Mouse (Mus musculus) CH12.LX (cell line): ENCODE measurements around the gene Ucn2. TPM values are rescaled to one million over a fixed set of nuclear protein-coding genes. Genes with fewer than 3 reads are reported as not detected.

ENCODE experiments used
- DNase-seq: peaks from one replicate; pipeline ENCODE4 v3.0.0-alpha.2; 2013; ENCODE audit errors: extremely low read depth
- H3K27ac ChIP-seq: 2 replicates; pipeline ENCODE4 v1.5.1; 2012; ENCODE audit warnings: low read depth, mild to moderate bottlenecking, control low read depth, moderate library complexity; ENCODE audit not compliant: insufficient read depth
- H3K27me3 ChIP-seq: replicated peaks from 2 replicates; pipeline ENCODE3; 2012; ENCODE audit warnings: inconsistent platforms
- H3K36me3 ChIP-seq, 2 experiments: replicated peaks in 1 of 2; 2 replicates each; pipeline versions ENCODE3 to v1.6.1; 2012; ENCODE audit warnings: inconsistent platforms in 1 of 2, low read length in 1 of 2, mild to moderate bottlenecking in 1 of 2, mixed read lengths in 1 of 2, moderate library complexity in 1 of 2; ENCODE audit not compliant: control insufficient read depth in 1 of 2, insufficient read depth in 1 of 2
- H3K4me1 ChIP-seq, 2 experiments: 2 replicates each; pipeline ENCODE4 v1.6.1; 2012; ENCODE audit warnings: inconsistent platforms in 1 of 2, moderate library complexity in 1 of 2; ENCODE audit not compliant: insufficient read depth in 2 of 2, control insufficient read depth in 1 of 2
- H3K4me2 ChIP-seq: 2 replicates; pipeline ENCODE4 v1.6.1; 2012; ENCODE audit warnings: low read depth, mild to moderate bottlenecking, control low read depth; ENCODE audit not compliant: poor library complexity, insufficient read depth, severe bottlenecking
- H3K4me3 ChIP-seq, 3 experiments: fragments of 150-350 bp in 1 of 3; sonication (generic) in 1 of 3; replicated peaks in 1 of 3; 2 replicates each; pipeline versions ENCODE3 to v1.5.1; 2011 to 2012; ENCODE audit warnings: low read depth in 2 of 3, low read length in 2 of 3, mild to moderate bottlenecking in 2 of 3, moderate library complexity in 2 of 3, control low read depth in 1 of 3, improper control_type of control experiment in 1 of 3, inconsistent platforms in 1 of 3, mixed read lengths in 1 of 3; ENCODE audit not compliant: poor library complexity in 1 of 3
- H3K79me2 ChIP-seq: replicated peaks from 2 replicates; pipeline ENCODE4 v1.6.1; 2012; ENCODE audit warnings: mild to moderate bottlenecking, moderate library complexity; ENCODE audit not compliant: control insufficient read depth, poor library complexity, insufficient read depth, severe bottlenecking; ENCODE audit errors: extremely low read depth
- H3K9ac ChIP-seq: 2 replicates; pipeline ENCODE4 v1.6.1; 2012; ENCODE audit warnings: low read depth, mild to moderate bottlenecking, control low read depth, moderate library complexity; ENCODE audit not compliant: insufficient read depth
- H3K9me3 ChIP-seq: replicated peaks from 2 replicates; pipeline ENCODE3; 2012; ENCODE audit warnings: low read length, inconsistent platforms, mixed read lengths
- BHLHE40 ChIP-seq: IDR thresholded peaks from 2 replicates; pipeline ENCODE4 v1.6.1; 2011; ENCODE audit warnings: mild to moderate bottlenecking, low read depth, low read length, improper control_type of control experiment
- CHD1 ChIP-seq: IDR thresholded peaks from 2 replicates; pipeline ENCODE4 v1.6.1; 2012; ENCODE audit warnings: low read depth, low read length, improper control_type of control experiment, inconsistent platforms
- CHD2 ChIP-seq: IDR thresholded peaks from 2 replicates; pipeline ENCODE4 v1.6.1; 2011; ENCODE audit warnings: low read length, improper control_type of control experiment
- E2F4 ChIP-seq: IDR thresholded peaks from 2 replicates; pipeline ENCODE4 v1.6.1; 2011; ENCODE audit warnings: low read depth, low read length, improper control_type of control experiment; ENCODE audit not compliant: insufficient replicate concordance
- ELF1 ChIP-seq: IDR thresholded peaks from 2 replicates; pipeline ENCODE4 v1.6.1; 2014; ENCODE audit warnings: low read depth, mild to moderate bottlenecking, inconsistent platforms, low read length, improper control_type of control experiment
- EP300 ChIP-seq: IDR thresholded peaks from 2 replicates; pipeline ENCODE4 v1.6.1; 2011; ENCODE audit warnings: low read length, improper control_type of control experiment
- ETS1 ChIP-seq: conservative IDR thresholded peaks from 2 replicates; pipeline ENCODE4 v1.6.1; 2012; ENCODE audit warnings: low read depth, mild to moderate bottlenecking, inconsistent platforms, low read length, improper control_type of control experiment, moderate library complexity
- HCFC1 ChIP-seq: IDR thresholded peaks from 2 replicates; pipeline ENCODE4 v1.6.1; 2012; ENCODE audit warnings: low read depth, mild to moderate bottlenecking, inconsistent platforms, low read length, improper control_type of control experiment
- JUN ChIP-seq: IDR thresholded peaks from 2 replicates; pipeline ENCODE4 v1.6.1; 2011; ENCODE audit warnings: low read depth, mild to moderate bottlenecking, low read length, improper control_type of control experiment, moderate library complexity; ENCODE audit not compliant: insufficient read depth
- JUND ChIP-seq: conservative IDR thresholded peaks from 2 replicates; pipeline ENCODE4 v1.6.1; 2011; ENCODE audit warnings: low read depth, low read length, improper control_type of control experiment
- KAT2A ChIP-seq: IDR thresholded peaks from 2 replicates; pipeline ENCODE4 v1.6.1; 2012; ENCODE audit warnings: low read length, improper control_type of control experiment, inconsistent platforms; ENCODE audit not compliant: insufficient replicate concordance
- MAX ChIP-seq: IDR thresholded peaks from 2 replicates; pipeline ENCODE4 v1.6.1; 2011; ENCODE audit warnings: low read length, improper control_type of control experiment
- MAZ ChIP-seq: IDR thresholded peaks from 2 replicates; pipeline ENCODE4 v1.6.1; 2012; ENCODE audit warnings: low read depth, mild to moderate bottlenecking, inconsistent platforms, low read length, improper control_type of control experiment, moderate library complexity
- MXI1 ChIP-seq: IDR thresholded peaks from 2 replicates; pipeline ENCODE4 v1.6.1; 2011; ENCODE audit warnings: mild to moderate bottlenecking, low read depth, low read length, improper control_type of control experiment
- MYC ChIP-seq: IDR thresholded peaks from 2 replicates; pipeline ENCODE4 v1.6.1; 2011; ENCODE audit warnings: low read depth, mild to moderate bottlenecking, improper control_type of control experiment, low read length
- NELFE ChIP-seq: IDR thresholded peaks from 2 replicates; pipeline ENCODE4 v1.6.1; 2011; ENCODE audit warnings: low read depth, low read length, improper control_type of control experiment
- NRF1 ChIP-seq: IDR thresholded peaks from 2 replicates; pipeline ENCODE4 v1.6.1; 2014; ENCODE audit warnings: low read depth, mild to moderate bottlenecking, inconsistent platforms, low read length, improper control_type of control experiment, moderate library complexity
- PAX5 ChIP-seq: IDR thresholded peaks from 2 replicates; pipeline ENCODE4 v1.6.1; 2012; ENCODE audit warnings: low read length, inconsistent platforms, mixed read lengths
- POLR2AphosphoS2 ChIP-seq: IDR thresholded peaks from 2 replicates; pipeline ENCODE4 v1.6.1; 2011; ENCODE audit warnings: low read depth, low read length, improper control_type of control experiment
- RAD21 ChIP-seq: IDR thresholded peaks from 2 replicates; pipeline ENCODE4 v1.6.1; 2011; ENCODE audit warnings: low read depth, mild to moderate bottlenecking, low read length, improper control_type of control experiment, moderate library complexity
- RCOR1 ChIP-seq: conservative IDR thresholded peaks from 2 replicates; pipeline ENCODE4 v1.6.1; 2012; ENCODE audit warnings: low read depth, mild to moderate bottlenecking, inconsistent platforms, low read length, improper control_type of control experiment
- SIN3A ChIP-seq: IDR thresholded peaks from 2 replicates; pipeline ENCODE4 v1.6.1; 2012; ENCODE audit warnings: low read length, improper control_type of control experiment, inconsistent platforms
- SMC3 ChIP-seq: IDR thresholded peaks from 2 replicates; pipeline ENCODE4 v1.6.1; 2011; ENCODE audit warnings: low read depth, low read length, improper control_type of control experiment
- TBP ChIP-seq: conservative IDR thresholded peaks from 2 replicates; pipeline ENCODE4 v1.6.1; 2011; ENCODE audit warnings: low read depth, low read length, improper control_type of control experiment
- TCF12 ChIP-seq: IDR thresholded peaks from 2 replicates; pipeline ENCODE4 v1.6.1; 2014; ENCODE audit warnings: low read depth, mild to moderate bottlenecking, inconsistent platforms, low read length, improper control_type of control experiment
- USF2 ChIP-seq: conservative IDR thresholded peaks from 2 replicates; pipeline ENCODE4 v1.6.1; 2011; ENCODE audit warnings: low read depth, low read length, improper control_type of control experiment
- ZC3H11A ChIP-seq: IDR thresholded peaks from 2 replicates; pipeline ENCODE4 v1.6.1; 2012; ENCODE audit warnings: low read depth, mild to moderate bottlenecking, inconsistent platforms, low read length, improper control_type of control experiment
- ZKSCAN1 ChIP-seq: IDR thresholded peaks from 2 replicates; pipeline ENCODE4 v1.6.1; 2012; ENCODE audit warnings: low read depth, inconsistent platforms, low read length, improper control_type of control experiment, borderline replicate concordance
- dilution Hi-C: fragments of 300-500 bp; cut with MboI; formaldehyde crosslinking; loops from 2 replicates; pipeline ENCODE4 v1.14.3; 2020; ENCODE audit warnings: low sequenced_read_pairs; ENCODE audit not compliant: extremely low pct_unique_long_range_greater_than_20kb, extremely low pct_ligation_motif_present
- in situ Hi-C: fragments of 300-500 bp; cut with MboI; formaldehyde crosslinking; loops from 3 replicates; pipeline ENCODE4 v1.14.3; 2019; ENCODE audit warnings: low sequenced_read_pairs, low pct_ligation_motif_present, low pct_unique_long_range_greater_than_20kb, mixed read lengths
- polyA plus RNA-seq: library from polyadenylated mRNA; unstranded; fragments of >175 nt; gene quantifications from 2 replicates; pipeline ENCODE4 v1.2.1, GENCODE M21; 2012; ENCODE audit warnings: low read depth; ENCODE audit not compliant: insufficient read length
- total RNA-seq, 2 experiments: library from RNA; depleted of rRNA; stranded (reverse); fragments of 300-350 nt in 1 of 2; fragments of >200 nt in 1 of 2; gene quantifications; 2 replicates each; pipeline ENCODE4 v1.2.3; 2012 to 2014

Gene Ucn2
- total RNA-seq (2012; rRNA removed), result not detected in 2 replicates
- not detected in 2 replicates for total RNA-seq (2014; rRNA removed)
- 0.40 and 0.49 TPM in 2 replicates for polyA plus RNA-seq

DNA sequence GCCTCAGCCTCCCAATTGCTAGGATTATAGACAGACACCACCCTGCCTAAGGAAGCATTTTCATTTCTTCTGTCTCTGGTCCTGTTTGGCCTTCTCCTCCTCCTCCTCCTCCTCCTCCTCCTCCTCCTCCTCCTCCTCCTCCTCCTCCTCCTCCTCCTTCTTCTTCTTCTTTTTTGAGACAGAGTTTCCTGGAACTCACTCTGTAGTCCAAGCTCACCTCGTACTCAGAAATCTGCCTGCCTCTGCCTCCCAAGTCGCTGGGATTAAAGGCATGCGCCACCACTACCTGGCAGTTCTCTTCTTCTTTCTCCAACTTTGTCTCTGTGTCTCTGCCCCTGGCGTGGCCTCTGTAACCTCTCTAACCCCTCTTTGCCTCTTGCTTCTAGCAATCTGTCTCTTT, at the start of gene Ucn2:
Gene Ucn2, plus strand, starts transcription at position 301 of the 400 bp plus-strand sequence.
- DNase-seq, result no peak
- no peaks in the 10 kb centered on the region for H3K9me3 ChIP-seq
- H3K27me3 ChIP-seq, result no peaks in the 10 kb centered on the region
- no peak within 1 kb of the TSS for H3K4me2 ChIP-seq
- no peak within 1 kb of the TSS for H3K27ac ChIP-seq
- TF ChIP-seq MAZ (no peak), TBP (no peak), USF2 (no peak), MXI1 (no peak), PAX5 (no peak), POLR2AphosphoS2 (no peak), ZKSCAN1 (no peak), NELFE (no peak), CHD2 (no peak)
- H3K4me3 ChIP-seq, result no peak within 1 kb of the TSS
- H3K4me1 ChIP-seq, result peaks cover 9 to 50% of the 10 kb centered on the region in 2 experiments; a peak in 3 of 4 replicates
- H3K79me2 ChIP-seq, result no peaks in the 10 kb centered on the region
- peaks cover 0 to 11% of the 10 kb centered on the region in 2 experiments for H3K36me3 ChIP-seq
- dilution Hi-C loops, result no loop called here
- H3K9ac ChIP-seq, result no peak within 1 kb of the TSS
- in situ Hi-C loops, result no loop called here

DNA sequence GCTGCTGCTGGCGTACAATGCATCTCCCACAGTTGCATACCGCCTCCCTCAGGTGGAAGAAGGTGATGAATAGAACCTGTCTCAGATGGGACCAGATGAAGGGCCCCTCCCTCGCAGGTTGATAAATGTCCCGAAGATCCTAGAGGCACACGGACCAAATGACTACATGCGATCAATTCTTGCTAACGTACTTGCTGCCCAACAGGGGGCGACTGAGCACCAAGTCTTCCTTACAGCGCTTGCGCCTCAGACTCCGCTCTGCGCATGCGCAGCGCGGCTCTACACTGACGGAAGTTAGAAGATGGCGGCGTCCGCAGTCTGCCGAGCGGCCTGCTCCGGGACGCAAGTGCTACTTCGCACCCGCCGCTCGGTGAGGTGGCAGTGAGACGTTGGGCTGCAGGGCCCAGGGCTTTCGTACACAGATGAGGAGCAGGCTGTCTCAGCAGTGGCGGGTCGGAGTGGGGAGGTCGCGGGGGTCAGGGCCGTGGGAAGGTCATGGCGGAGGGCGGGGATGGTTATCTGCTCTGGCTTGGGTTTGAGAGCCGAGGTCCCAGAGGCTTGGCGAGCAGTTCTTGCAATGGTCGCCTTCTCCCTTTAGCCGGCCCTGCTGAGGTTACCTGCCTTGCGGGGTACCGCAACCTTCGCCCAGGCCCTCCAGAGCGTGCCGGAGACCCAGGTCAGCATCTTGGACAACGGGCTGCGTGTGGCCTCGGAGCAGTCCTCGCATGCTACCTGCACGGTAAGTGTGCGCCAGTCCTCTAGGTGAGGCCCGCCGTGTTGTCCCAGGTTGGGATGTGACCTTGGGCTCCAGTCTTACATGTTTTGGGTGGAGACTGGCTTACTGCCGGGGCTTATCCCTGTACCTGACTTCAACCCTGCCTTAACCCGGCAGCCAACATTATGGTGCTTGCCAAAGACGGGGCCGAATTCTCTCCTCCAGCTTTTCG, 49.1 kb upstream of the Ucn2 start, which contains the start of gene Uqcrc1:
Gene Uqcrc1, plus strand, starts transcription at position 216 of the 947 bp plus-strand sequence.
- DNase-seq, result peak; percentile 99
- Histone ChIP-seq H3K9me3 (no peaks in the 10 kb centered on the region), H3K4me3 (peak within 1 kb of the TSS; percentile 91 to 97 (median 96)), H3K27ac (peak within 1 kb of the TSS; percentile 49), H3K4me1 (peaks cover 0 to 13% of the 10 kb centered on the region in 2 experiments; a peak in 2 of 4 replicates), H3K9ac (peak within 1 kb of the TSS; percentile 81), H3K27me3 (peaks cover 4% of the 10 kb centered on the region), H3K36me3 (peaks cover 22 to 34% of the 10 kb centered on the region in 2 experiments), H3K4me2 (peak within 1 kb of the TSS; percentile 88), H3K79me2 (peaks cover 11% of the 10 kb centered on the region)
- dilution Hi-C loops (no loop called here), in situ Hi-C loops (no loop called here)
- TF ChIP-seq TBP (peak; percentile 85; the same call in 1 of the 2 replicates), MAX (peak; percentile 9; the same call in 1 of the 2 replicates), RCOR1 (no peak), MXI1 (peak; percentile 81; the same call in 1 of the 2 replicates), CHD1 (no peak), EP300 (no peak), SMC3 (peak; percentile 69), NELFE (peak; percentile 97), ZC3H11A (no peak), ZKSCAN1 (no peak), BHLHE40 (0 out of 2 replicates have a peak, but pooled peaks have one; percentile 4), HCFC1 (peak; percentile 81), NRF1 (peak; percentile 100), JUN (no peak), POLR2AphosphoS2 (peak; percentile 61; the same call in 1 of the 2 replicates), ELF1 (peak; percentile 85), TCF12 (peak; percentile 96), MYC (0 out of 2 replicates have a peak, but pooled peaks have one; percentile 45), RAD21 (peak; percentile 80), USF2 (no peak), JUND (0 out of 2 replicates have a peak, but pooled peaks have one; percentile 19), KAT2A (peak; percentile 58; the same call in 1 of the 2 replicates), E2F4 (no peak), SIN3A (peak; percentile 88), ETS1 (no peak)
